Mouse (Mus musculus) layer of hippocampus, adult 18-20 months (tissue): ENCODE measurements around the gene Naif1. TPM values are rescaled to one million over a fixed set of nuclear protein-coding genes. Genes with fewer than 3 reads are reported as not detected.

Experiments used
- DNase-seq, 2 experiments: peaks; one replicate each; pipeline ENCODE4 v3.0.0; 2022; ENCODE audit warnings: low spot score in 2 of 2
- total RNA-seq, 2 experiments: library from RNA; stranded (reverse); gene quantifications; 2 replicates each; pipeline ENCODE4 v1.2.3; 2021

Gene Naif1
- total RNA-seq, 2 experiments from 2014 or later: 4.6 to 4.8 TPM

DNA sequence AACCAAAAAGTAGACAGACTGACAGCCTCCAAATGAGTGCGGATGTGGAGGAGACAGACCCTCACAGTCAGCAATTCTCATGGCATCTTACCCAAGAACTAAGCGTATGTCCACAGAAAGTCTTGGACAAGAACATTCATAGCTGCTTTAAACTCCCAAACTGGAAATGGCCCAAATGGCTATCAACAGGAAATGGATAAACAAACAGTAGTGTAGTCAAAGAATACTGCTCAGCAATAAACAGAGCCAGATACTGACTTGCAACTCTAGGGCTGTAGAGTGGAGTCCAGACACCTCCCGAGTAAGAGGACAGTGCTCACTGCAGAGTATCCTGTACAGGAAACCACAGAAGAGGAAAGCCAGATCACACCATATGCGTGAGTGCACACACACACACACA, 49.1 kb downstream of the Naif1 start:
- DNase-seq: no peak

- no peak for DNase-seq
These were observed 50.2 kb downstream of the Naif1 start for GRCm38 (mm10) chr2:32500461-32500860.

GRCm38 (mm10) chr2:32501754-32502324, 51.6 kb downstream of the Naif1 start:
- DNase-seq: no peak

GRCm38 (mm10) chr2:32502843-32503242, 52.6 kb downstream of the Naif1 start:
- DNase-seq: no peak

- DNase-seq: no peak
These were observed 53.3 kb downstream of the Naif1 start for GRCm38 (mm10) chr2:32503588-32503987.

DNA sequence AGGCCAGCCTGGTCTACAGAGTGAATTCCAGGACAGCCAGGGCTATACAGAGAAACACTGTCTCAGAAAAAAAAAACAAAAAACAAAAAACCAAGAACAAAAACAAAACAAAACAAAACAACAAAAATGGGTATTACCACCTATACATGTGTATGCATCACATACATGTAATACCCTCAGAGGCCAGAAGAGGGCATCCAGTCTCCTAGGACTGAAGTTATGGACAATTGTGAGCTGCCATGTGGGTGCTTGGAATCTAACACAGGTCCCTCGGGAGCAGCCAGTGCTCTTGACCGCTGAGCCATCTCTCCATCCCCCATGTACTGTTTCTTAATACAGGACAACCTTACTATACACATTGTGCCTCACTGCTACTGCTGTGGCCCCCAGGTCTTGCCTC, 55.3 kb downstream of the Naif1 start:
- no peak for DNase-seq

Other genes with a start within 250 kb of the Naif1 start
- gene Pomt1, start 213.9 kb upstream of the Naif1 start, total RNA-seq: 10 to 100 TPM; 23.3 to 24.4 TPM
- gene Uck1, start 190.3 kb upstream of the Naif1 start, total RNA-seq: 10 to 100 TPM; 52.3 to 58.5 TPM
- gene Golga2, start 163.1 kb upstream of the Naif1 start, total RNA-seq: 10 to 100 TPM; 85.1 to 92.5 TPM
- gene Swi5, start 162.4 kb upstream of the Naif1 start, total RNA-seq: 100 to 1,000 TPM; 202 to 208 TPM
- 10 to 100 TPM; 69.3 to 77.0 TPM for gene Ciz1, start 98.1 kb upstream of the Naif1 start, total RNA-seq
- 1,000 to 10,000 TPM; 1,288 to 1,307 TPM for gene Dnm1, start 97.1 kb upstream of the Naif1 start, total RNA-seq
- 100 to 1,000 TPM; 153 to 155 TPM for gene 1110008P14Rik, start 68.5 kb upstream of the Naif1 start, total RNA-seq
- under 1 TPM in 1 of 2 experiments, not detected in 1; 0.51 TPM for gene Lcn2, start 62.2 kb upstream of the Naif1 start, total RNA-seq
- 10 to 100 TPM; 35.1 to 41.4 TPM for gene Ptges2, start 54.6 kb upstream of the Naif1 start, total RNA-seq
- 10 to 100 TPM; 57.2 to 59.5 TPM for gene Slc25a25, start 988 bp downstream of the Naif1 start, total RNA-seq
- gene Fam102a, start 84.9 kb downstream of the Naif1 start, total RNA-seq: 10 to 100 TPM; 76.0 to 77.2 TPM
- 10 to 100 TPM; 78.9 to 81.8 TPM for gene Dpm2, start 120.4 kb downstream of the Naif1 start, total RNA-seq
- 1 to 10 TPM; 3.3 to 3.5 TPM for gene Pip5kl1, start 124.3 kb downstream of the Naif1 start, total RNA-seq
- gene 9430097D07Rik, start 125.2 kb downstream of the Naif1 start, total RNA-seq: under 1 TPM; 0.20 to 0.43 TPM
- 10 to 100 TPM; 40.4 to 44.8 TPM for gene St6galnac4, start 136.6 kb downstream of the Naif1 start, total RNA-seq
- 100 to 1,000 TPM; 134 to 142 TPM for gene St6galnac6, start 149.3 kb downstream of the Naif1 start, total RNA-seq
- gene Ak1, start 171.3 kb downstream of the Naif1 start, total RNA-seq: 100 to 1,000 TPM; 128 to 131 TPM
- gene Eng, start 196.1 kb downstream of the Naif1 start, total RNA-seq: 10 to 100 TPM; 14.9 to 16.7 TPM